Mouse (Mus musculus) spleen, postnatal 14 days (tissue): ENCODE measurements around the gene Hrasls5.

Experiments used
- DNase-seq, 2 experiments: peaks; one replicate each; pipeline ENCODE4 v3.0.0; 2021 to 2022; ENCODE audit warnings: low spot score in 2 of 2

Hrasls5 gene

DNA sequence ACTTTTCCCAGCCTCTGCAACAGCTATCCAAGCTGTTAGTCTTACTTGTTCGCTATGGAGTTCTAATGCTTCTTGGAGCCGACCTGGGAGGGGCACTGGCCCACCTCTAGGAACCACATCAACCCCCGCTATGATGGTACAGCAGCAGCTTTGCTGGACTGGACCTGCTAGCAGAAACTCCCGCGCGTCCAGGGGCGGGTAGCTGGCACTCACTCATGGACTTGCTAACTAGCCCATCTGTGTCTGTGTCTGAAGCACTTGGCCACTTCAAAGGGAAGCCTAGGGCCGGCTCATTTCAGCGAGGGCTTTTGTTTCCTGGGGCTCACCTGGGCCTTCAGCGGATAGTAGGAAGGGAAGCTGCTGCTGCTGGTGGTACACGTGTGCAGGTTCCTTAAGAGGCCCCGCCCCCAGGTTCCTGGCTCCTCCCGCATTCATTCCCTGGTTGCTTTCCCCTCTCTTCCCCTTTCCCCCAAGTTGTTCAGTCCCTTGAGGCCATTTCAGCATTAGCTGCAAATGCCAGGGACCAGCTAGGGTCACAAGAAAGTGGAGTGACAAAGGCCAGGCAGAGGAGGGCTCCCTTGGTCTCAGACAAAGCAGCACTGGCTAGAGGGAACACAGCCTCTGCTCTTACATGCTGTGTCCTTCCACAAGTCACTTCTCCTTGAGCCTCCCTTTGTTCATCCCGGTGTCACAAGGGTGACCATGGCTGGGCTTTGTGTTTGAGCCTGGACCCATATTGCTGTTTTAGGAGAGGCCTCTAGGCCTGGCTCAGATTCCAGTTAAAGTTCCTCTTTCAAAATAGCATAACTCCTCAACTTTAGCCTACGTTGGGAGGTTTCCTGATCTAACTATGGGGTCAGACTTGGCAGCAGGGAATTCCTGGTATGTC, 5.3 kb upstream of the Hrasls5 start, which contains the start of gene Lgals12:
TSS of gene Lgals12 (minus strand) at position 393 of the 889 bp plus-strand sequence.
- DNase-seq, result no peak

DNA sequence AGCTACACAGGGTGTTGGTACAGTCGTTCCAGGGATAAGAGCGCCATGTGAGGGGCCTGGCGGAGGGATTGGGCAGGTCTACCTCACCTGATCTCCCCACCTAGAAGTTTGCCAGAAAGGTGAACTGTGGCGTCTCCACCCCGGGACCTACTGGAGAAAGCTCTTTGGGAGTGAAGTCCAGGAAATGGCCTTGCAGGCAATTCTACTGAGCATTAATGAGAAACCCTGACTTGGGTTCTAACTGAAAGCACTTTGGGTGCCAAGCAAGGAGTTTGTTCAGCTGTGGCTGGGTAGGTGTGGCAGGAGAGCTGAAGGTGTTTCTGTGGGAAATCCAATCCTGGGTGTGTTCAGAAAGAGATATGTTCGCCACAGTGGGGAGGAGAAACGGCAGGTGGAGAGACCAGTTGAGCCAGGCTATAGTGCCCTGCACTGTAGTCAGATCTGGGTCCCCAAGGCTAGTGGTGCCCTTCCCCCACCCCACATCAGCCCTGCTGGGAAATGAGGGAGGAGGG, 4.6 kb upstream of the Hrasls5 start:
- DNase-seq, result no peak

DNA sequence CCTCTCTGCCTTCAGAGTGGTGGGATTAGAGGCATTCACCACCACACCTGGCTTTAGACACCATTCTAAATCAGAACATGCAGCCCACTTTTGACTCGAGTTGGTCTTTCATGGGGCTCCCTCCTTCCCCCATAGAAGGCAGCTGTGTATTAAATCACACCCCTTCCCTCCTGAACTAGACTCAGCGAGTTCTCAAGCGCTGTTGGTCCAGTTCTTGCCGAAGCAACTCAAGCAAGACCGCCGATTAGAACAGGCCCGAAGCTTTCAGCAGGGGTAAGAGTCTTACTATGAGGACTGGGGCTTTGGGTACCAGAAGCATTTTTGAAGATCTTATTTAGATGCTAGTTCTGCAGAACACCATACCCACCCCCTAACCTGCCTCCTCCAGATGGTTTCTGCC, 810 bp downstream of the Hrasls5 start:
- no peak for DNase-seq

DNA sequence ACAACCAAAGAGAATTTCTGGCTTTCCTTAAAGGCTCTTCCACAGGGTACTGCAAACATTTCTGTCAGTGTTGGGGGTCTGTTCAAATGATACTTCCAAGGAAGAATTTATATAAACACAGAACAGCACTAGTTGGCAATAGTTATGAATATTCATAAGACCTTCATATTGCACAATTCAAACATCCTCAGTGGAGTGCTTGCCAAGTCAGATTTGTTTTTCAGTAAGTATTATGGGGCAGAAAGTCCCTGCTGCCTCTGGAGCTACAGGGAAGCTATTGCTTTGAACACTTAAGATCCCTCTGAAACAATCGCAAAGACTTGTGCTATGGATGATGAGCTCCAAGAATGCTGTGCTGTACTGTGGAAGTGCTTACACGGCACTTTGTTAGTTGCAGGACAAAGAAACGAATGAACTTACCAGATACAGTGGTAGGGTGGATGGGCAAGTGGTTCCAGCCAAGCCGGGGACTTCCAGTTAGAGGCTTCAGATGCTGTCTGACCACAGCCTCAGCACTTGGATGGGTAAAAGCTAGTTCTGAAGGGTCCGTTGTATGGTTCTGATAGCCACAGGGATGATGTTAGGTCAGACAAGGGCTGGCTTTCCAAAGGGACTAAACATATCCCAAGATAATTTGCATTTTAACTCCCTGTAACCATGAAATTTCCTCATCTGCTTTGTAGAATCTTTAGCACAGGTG, 4.0 kb downstream of the Hrasls5 start:
- DNase-seq, result no peak

DNA sequence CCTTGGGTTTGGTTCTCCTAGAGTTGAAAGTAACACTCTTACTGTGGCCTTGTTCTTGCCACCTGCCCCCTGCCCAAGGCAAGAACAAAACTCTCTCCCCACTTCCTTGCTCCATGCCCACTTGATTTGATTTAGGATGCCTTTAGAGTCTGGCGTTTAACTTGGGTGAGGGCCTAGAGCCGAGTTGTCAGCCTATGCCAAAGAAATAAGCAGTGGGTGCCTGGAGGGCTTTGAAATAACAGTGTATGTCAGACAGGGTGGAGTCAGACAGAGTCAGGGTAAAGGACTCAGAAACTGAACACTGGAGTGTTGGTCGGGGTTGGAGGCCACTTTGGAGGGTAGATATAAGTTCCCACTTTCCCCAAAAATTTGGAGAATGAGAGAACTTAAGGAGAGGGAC, 4.7 kb downstream of the Hrasls5 start:
- no peak for DNase-seq

DNA sequence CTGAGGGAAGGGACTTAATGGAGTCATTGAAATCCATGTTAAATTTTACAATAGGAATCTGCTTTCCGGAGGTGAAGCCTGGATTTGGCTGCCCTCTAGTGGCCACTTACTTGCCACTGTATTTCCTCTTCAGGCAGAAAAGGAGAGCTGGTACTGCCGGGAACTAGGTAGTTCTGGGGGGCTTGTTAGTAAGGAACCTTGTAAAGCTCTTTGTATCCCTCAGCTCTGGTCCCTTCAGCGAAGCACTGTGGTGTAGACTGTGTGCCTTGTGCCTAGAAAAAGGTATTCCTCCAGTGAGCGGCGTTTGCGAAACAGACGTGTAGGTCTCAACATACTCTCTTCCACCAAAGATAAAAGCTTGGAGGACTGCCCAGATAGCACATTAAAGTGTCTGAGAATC, 5.4 kb downstream of the Hrasls5 start:
- DNase-seq, result peak in 1 of 2 experiments; percentile 25

DNA sequence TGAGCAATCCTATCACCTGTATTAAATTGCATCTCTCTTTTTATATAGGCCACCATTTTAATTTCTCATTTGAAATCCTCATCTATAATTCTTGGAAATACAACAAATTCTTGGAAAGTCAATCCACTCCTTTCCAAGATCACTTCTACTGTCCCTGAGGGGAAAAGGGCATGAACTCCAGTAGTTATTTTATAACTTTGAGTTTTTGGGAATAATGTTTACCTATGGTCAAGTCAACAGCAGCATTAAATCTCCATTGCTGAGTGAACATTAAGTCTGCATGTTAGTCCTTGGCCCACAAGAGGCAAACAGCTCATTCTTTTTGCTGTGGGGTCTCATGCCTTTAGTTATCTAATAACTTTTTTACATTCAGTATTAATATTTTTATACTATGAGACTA, 20.7 kb downstream of the Hrasls5 start:
- DNase-seq, result no peak

DNA sequence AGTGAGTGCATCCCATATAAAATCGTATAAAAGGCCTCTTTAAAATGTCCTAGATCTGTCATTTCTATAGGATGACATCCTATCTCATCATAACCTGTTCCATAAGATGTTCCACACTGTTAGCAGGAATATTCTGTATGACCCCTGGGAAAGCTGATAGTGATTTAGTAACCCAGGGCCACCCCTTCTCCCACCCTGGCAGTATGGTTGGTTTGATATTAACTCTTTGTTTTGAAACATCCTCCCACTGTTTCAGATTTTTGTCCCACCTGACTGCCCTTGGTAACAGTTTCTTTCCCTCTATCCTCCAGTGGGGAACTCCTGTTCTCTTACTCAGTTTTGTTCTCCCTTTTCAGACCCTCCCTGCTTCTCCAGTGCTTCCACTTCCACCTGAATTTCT, 21.4 kb downstream of the Hrasls5 start:
- no peak for DNase-seq

DNA sequence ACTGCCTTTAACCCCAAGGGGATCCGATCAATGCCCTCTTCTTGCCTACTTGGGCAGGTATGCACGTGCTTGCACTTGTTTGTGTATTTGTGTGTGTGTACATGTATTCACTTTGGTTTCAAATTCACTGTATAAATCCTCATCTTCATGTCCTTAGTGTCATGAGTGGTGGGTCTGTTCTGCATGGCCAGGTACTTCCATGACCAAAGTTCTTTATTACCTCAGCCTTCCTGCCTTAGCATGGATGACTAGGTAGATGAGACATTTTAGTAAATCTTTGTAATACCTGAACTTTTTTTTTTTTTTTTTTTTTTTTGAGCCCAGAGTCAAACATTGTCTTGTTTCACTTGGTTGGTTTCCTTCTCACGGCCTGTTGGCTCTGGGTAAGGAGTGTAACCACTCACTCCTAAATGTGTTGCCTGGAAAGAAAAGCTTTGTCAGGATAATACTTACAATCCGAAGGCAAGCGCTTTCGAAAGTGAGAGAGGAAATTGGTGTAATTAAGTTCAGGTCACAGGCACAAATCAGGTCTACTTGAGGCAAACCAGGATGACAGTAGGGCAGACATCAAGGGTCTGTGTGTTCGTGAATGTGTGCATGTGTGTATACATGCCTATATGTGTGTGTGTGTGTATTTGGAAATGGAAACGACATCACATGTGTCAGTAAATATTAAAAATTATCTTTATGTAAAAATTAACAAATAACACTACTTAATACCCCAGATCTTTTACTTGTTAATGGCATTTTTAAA, 36.7 kb downstream of the Hrasls5 start:
- DNase-seq, result no peak

DNA sequence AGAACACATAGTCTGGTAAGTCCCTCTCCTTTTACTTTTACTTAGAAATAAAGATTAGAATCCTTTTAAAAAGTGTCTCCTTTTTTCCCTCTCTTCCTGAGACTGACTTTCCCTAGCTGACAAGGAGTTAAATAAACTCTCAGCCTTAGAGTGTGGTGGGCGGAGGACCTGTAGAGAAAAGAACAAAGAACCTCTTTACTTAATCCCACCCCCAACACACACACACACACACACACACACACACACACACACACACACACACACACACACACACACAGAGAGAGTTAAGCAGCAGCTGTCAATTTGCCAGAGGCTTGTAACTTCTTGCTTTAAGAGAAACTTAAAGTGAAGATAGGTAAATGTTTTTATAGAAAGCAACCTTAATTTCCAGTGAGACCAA, 59.7 kb downstream of the Hrasls5 start:
- no peak for DNase-seq

DNA sequence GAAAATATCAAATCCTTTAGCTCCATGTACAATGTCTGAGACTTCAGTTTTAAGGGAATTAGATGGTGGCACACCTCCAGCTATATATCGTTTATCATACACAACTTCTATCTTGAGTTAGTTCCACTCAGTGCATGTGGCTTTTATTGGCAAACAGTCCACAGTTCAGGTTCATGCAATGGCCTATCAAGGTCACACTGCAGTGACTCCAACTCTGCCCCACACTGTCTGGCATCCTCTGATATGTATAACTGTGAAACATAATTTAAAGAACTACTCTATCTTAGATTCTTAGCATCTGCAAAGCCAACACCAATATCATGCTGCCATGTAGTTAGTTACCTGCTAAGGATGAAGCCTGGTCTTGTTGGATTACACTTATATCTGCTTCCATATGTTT, 75.6 kb downstream of the Hrasls5 start:
- no peak for DNase-seq
